Mouse (Mus musculus) CD4-positive naive resting alpha-beta T cell, adult 57 days (primary cell): ENCODE results near the gene Col6a1. TPM values are rescaled to one million over a fixed set of nuclear protein-coding genes. Genes with fewer than 3 reads are reported as not detected.

Experiments
- total RNA-seq: library from RNA; stranded (reverse); gene quantifications from one replicate; pipeline ENCODE4 v1.2.4, GENCODE M21; 2023

Col6a1 gene
- 1.3 TPM for total RNA-seq

DNA sequence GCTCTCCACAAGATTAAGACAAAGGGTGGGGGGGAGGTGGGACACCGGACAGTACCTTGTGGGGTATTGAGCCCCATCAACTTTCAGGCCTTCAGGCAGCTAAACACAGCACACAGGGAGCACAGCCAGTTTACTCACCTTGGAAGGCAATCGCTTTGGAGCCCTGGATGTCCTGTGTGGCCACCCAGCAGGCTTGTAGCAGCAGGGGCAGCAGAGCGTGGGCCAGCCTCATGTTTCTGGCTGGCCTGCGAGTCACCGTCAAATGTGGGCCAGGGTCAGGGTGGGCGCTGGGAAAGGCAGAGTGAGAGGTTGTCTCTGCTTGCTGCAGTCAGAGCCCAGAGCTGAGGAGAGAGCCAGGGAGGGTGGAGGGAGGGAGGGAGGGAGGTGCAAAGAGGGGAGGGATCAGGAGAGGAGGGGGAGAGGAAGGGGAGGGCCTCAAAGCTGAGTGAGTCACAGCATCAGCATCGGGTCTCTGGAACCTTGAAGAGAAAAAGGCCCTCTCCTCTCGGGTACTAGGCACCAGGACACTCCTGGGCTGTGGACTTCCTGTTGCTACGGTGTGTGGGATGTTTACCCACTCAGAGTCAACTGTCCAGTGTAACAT is at the start of gene Col6a1:
Gene Col6a1, minus strand, starts transcription at position 487 of the 604 bp plus-strand sequence.

Other genes starting within 250 kb of the Col6a1 start
- gene Lss, start 194.6 kb downstream of the Col6a1 start, total RNA-seq: 33.6 TPM
- gene Spatc1l, start 163.9 kb downstream of the Col6a1 start, total RNA-seq: not detected
- not detected for gene Ftcd, start 150.5 kb downstream of the Col6a1 start, total RNA-seq
- 1.1 TPM for gene Col6a2, start 102.5 kb downstream of the Col6a1 start, total RNA-seq
- gene Pcbp3, start 235.7 kb upstream of the Col6a1 start, total RNA-seq: 18.1 TPM